Mouse (Mus musculus) CH12.LX (cell line): ENCODE measurements around the gene Dand5. TPM values are rescaled to one million over a fixed set of nuclear protein-coding genes. Genes with fewer than 3 reads are reported as not detected.

Source experiments
- DNase-seq: peaks from one replicate; pipeline ENCODE4 v3.0.0-alpha.2; 2013; ENCODE audit errors: extremely low read depth
- H3K27ac ChIP-seq: 2 replicates; pipeline ENCODE4 v1.5.1; 2012; ENCODE audit warnings: low read depth, mild to moderate bottlenecking, control low read depth, moderate library complexity; ENCODE audit not compliant: insufficient read depth
- H3K27me3 ChIP-seq: replicated peaks from 2 replicates; pipeline ENCODE3; 2012; ENCODE audit warnings: inconsistent platforms
- H3K36me3 ChIP-seq, 2 experiments: replicated peaks in 1 of 2; 2 replicates each; pipeline versions ENCODE3 to v1.6.1; 2012; ENCODE audit warnings: inconsistent platforms in 1 of 2, low read length in 1 of 2, mild to moderate bottlenecking in 1 of 2, mixed read lengths in 1 of 2, moderate library complexity in 1 of 2; ENCODE audit not compliant: control insufficient read depth in 1 of 2, insufficient read depth in 1 of 2
- H3K4me1 ChIP-seq, 2 experiments: 2 replicates each; pipeline ENCODE4 v1.6.1; 2012; ENCODE audit warnings: inconsistent platforms in 1 of 2, moderate library complexity in 1 of 2; ENCODE audit not compliant: insufficient read depth in 2 of 2, control insufficient read depth in 1 of 2
- H3K4me2 ChIP-seq: 2 replicates; pipeline ENCODE4 v1.6.1; 2012; ENCODE audit warnings: low read depth, mild to moderate bottlenecking, control low read depth; ENCODE audit not compliant: poor library complexity, insufficient read depth, severe bottlenecking
- H3K4me3 ChIP-seq, 3 experiments: fragments of 150-350 bp in 1 of 3; sonication (generic) in 1 of 3; replicated peaks in 1 of 3; 2 replicates each; pipeline versions ENCODE3 to v1.5.1; 2011 to 2012; ENCODE audit warnings: low read depth in 2 of 3, low read length in 2 of 3, mild to moderate bottlenecking in 2 of 3, moderate library complexity in 2 of 3, control low read depth in 1 of 3, improper control_type of control experiment in 1 of 3, inconsistent platforms in 1 of 3, mixed read lengths in 1 of 3; ENCODE audit not compliant: poor library complexity in 1 of 3
- H3K79me2 ChIP-seq: replicated peaks from 2 replicates; pipeline ENCODE4 v1.6.1; 2012; ENCODE audit warnings: mild to moderate bottlenecking, moderate library complexity; ENCODE audit not compliant: control insufficient read depth, poor library complexity, insufficient read depth, severe bottlenecking; ENCODE audit errors: extremely low read depth
- H3K9ac ChIP-seq: 2 replicates; pipeline ENCODE4 v1.6.1; 2012; ENCODE audit warnings: low read depth, mild to moderate bottlenecking, control low read depth, moderate library complexity; ENCODE audit not compliant: insufficient read depth
- H3K9me3 ChIP-seq: replicated peaks from 2 replicates; pipeline ENCODE3; 2012; ENCODE audit warnings: low read length, inconsistent platforms, mixed read lengths
- BHLHE40 ChIP-seq: IDR thresholded peaks from 2 replicates; pipeline ENCODE4 v1.6.1; 2011; ENCODE audit warnings: mild to moderate bottlenecking, low read depth, low read length, improper control_type of control experiment
- CHD1 ChIP-seq: IDR thresholded peaks from 2 replicates; pipeline ENCODE4 v1.6.1; 2012; ENCODE audit warnings: low read depth, low read length, improper control_type of control experiment, inconsistent platforms
- CHD2 ChIP-seq: IDR thresholded peaks from 2 replicates; pipeline ENCODE4 v1.6.1; 2011; ENCODE audit warnings: low read length, improper control_type of control experiment
- CTCF ChIP-seq, 2 experiments: IDR thresholded peaks in 1 of 2; conservative IDR thresholded peaks in 1 of 2; 2 replicates each; pipeline ENCODE4 v1.5.1; 2011 to 2012; ENCODE audit warnings: low read depth in 2 of 2, low read length in 2 of 2, improper control_type of control experiment in 1 of 2, inconsistent platforms in 1 of 2, mild to moderate bottlenecking in 1 of 2, moderate library complexity in 1 of 2
- ETS1 ChIP-seq: conservative IDR thresholded peaks from 2 replicates; pipeline ENCODE4 v1.6.1; 2012; ENCODE audit warnings: low read depth, mild to moderate bottlenecking, inconsistent platforms, low read length, improper control_type of control experiment, moderate library complexity
- IRF4 ChIP-seq: IDR thresholded peaks from 2 replicates; pipeline ENCODE4 v1.6.1; 2014; ENCODE audit warnings: low read depth, mild to moderate bottlenecking, inconsistent platforms, low read length, improper control_type of control experiment
- JUND ChIP-seq: conservative IDR thresholded peaks from 2 replicates; pipeline ENCODE4 v1.6.1; 2011; ENCODE audit warnings: low read depth, low read length, improper control_type of control experiment
- KAT2A ChIP-seq: IDR thresholded peaks from 2 replicates; pipeline ENCODE4 v1.6.1; 2012; ENCODE audit warnings: low read length, improper control_type of control experiment, inconsistent platforms; ENCODE audit not compliant: insufficient replicate concordance
- MAFK ChIP-seq: IDR thresholded peaks from 2 replicates; pipeline ENCODE4 v1.6.1; 2011; ENCODE audit warnings: low read length, improper control_type of control experiment; ENCODE audit not compliant: insufficient replicate concordance
- MEF2A ChIP-seq: IDR thresholded peaks from 2 replicates; pipeline ENCODE4 v1.6.1; 2014; ENCODE audit warnings: low read depth, mild to moderate bottlenecking, inconsistent platforms, low read length, improper control_type of control experiment, borderline replicate concordance
- MYC ChIP-seq: IDR thresholded peaks from 2 replicates; pipeline ENCODE4 v1.6.1; 2011; ENCODE audit warnings: low read depth, mild to moderate bottlenecking, improper control_type of control experiment, low read length
- NELFE ChIP-seq: IDR thresholded peaks from 2 replicates; pipeline ENCODE4 v1.6.1; 2011; ENCODE audit warnings: low read depth, low read length, improper control_type of control experiment
- NRF1 ChIP-seq: IDR thresholded peaks from 2 replicates; pipeline ENCODE4 v1.6.1; 2014; ENCODE audit warnings: low read depth, mild to moderate bottlenecking, inconsistent platforms, low read length, improper control_type of control experiment, moderate library complexity
- POLR2A ChIP-seq: IDR thresholded peaks from 2 replicates; pipeline ENCODE4 v1.6.1; 2011; ENCODE audit warnings: low read depth, mild to moderate bottlenecking, improper control_type of control experiment, low read length
- POLR2AphosphoS2 ChIP-seq: IDR thresholded peaks from 2 replicates; pipeline ENCODE4 v1.6.1; 2011; ENCODE audit warnings: low read depth, low read length, improper control_type of control experiment
- RAD21 ChIP-seq: IDR thresholded peaks from 2 replicates; pipeline ENCODE4 v1.6.1; 2011; ENCODE audit warnings: low read depth, mild to moderate bottlenecking, low read length, improper control_type of control experiment, moderate library complexity
- TBP ChIP-seq: conservative IDR thresholded peaks from 2 replicates; pipeline ENCODE4 v1.6.1; 2011; ENCODE audit warnings: low read depth, low read length, improper control_type of control experiment
- TCF12 ChIP-seq: IDR thresholded peaks from 2 replicates; pipeline ENCODE4 v1.6.1; 2014; ENCODE audit warnings: low read depth, mild to moderate bottlenecking, inconsistent platforms, low read length, improper control_type of control experiment
- UBTF ChIP-seq: IDR thresholded peaks from 2 replicates; pipeline ENCODE4 v1.6.1; 2012; ENCODE audit warnings: low read depth, mild to moderate bottlenecking, inconsistent platforms, low read length, improper control_type of control experiment, moderate library complexity
- USF2 ChIP-seq: conservative IDR thresholded peaks from 2 replicates; pipeline ENCODE4 v1.6.1; 2011; ENCODE audit warnings: low read depth, low read length, improper control_type of control experiment
- ZKSCAN1 ChIP-seq: IDR thresholded peaks from 2 replicates; pipeline ENCODE4 v1.6.1; 2012; ENCODE audit warnings: low read depth, inconsistent platforms, low read length, improper control_type of control experiment, borderline replicate concordance
- ZMIZ1 ChIP-seq: IDR thresholded peaks from 2 replicates; pipeline ENCODE4 v1.6.1; 2012; ENCODE audit warnings: low read depth, mild to moderate bottlenecking, inconsistent platforms, low read length, improper control_type of control experiment
- dilution Hi-C: fragments of 300-500 bp; cut with MboI; formaldehyde crosslinking; loops from 2 replicates; pipeline ENCODE4 v1.14.3; 2020; ENCODE audit warnings: low sequenced_read_pairs; ENCODE audit not compliant: extremely low pct_unique_long_range_greater_than_20kb, extremely low pct_ligation_motif_present
- in situ Hi-C: fragments of 300-500 bp; cut with MboI; formaldehyde crosslinking; loops from 3 replicates; pipeline ENCODE4 v1.14.3; 2019; ENCODE audit warnings: low sequenced_read_pairs, low pct_ligation_motif_present, low pct_unique_long_range_greater_than_20kb, mixed read lengths
- polyA plus RNA-seq: library from polyadenylated mRNA; unstranded; fragments of >175 nt; gene quantifications from 2 replicates; pipeline ENCODE4 v1.2.1, GENCODE M21; 2012; ENCODE audit warnings: low read depth; ENCODE audit not compliant: insufficient read length
- total RNA-seq, 2 experiments: library from RNA; depleted of rRNA; stranded (reverse); fragments of 300-350 nt in 1 of 2; fragments of >200 nt in 1 of 2; gene quantifications; 2 replicates each; pipeline ENCODE4 v1.2.3; 2012 to 2014

Gene Dand5
- total and polyA plus RNA-seq, 3 experiments: 1.4 to 1.7 (median 1.5) TPM

DNA sequence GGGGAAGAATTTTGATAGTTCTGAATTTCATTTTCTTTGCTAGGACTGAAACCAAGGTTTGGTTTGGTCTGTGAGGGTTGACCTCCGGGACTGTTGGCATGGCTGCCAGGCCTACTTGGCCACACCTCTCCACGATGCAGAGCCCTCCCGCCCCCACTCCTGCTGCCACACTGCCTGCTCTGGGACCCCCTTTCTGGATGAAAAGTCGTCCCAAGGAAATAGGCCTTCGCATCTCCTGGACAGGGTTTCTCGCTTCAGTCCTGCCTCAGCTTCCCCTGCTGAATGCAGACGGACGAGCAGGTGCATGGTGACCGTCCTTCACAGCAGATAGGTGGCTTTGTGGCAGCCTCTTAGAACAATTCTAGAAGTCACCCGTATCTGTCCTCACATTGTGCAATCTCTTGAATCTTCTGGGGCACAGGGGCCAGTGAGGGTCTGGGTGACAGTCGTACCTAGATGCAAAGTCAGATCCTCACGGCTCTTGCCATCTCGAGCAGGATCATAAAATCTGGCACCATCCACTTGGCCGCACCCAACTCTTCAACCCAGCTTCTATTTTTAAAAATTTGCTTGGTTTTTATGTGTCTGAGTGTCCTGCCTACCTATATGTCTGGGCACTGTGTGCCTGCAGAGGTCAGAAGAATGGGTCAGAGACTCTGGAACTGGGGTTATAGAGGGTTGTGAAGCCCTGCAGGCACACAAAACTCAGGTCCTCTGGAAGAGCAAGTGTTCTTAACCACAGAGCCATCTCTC is 54.1 kb downstream of the Dand5 start:
- Histone ChIP-seq H3K4me3 (no peak overlapping the region), H3K9me3 (no peaks in the 10 kb centered on the region), H3K4me2 (no peak overlapping the region), H3K4me1 (no peaks in the 10 kb centered on the region), H3K27me3 (peaks cover 85% of the 10 kb centered on the region), H3K36me3 (no peaks in the 10 kb centered on the region), H3K27ac (no peak overlapping the region), H3K79me2 (no peaks in the 10 kb centered on the region), H3K9ac (no peak overlapping the region)
- dilution Hi-C loops: no loop called here
- no peak for DNase-seq
- in situ Hi-C loops: no loop called here
- TF ChIP-seq CTCF (conservative IDR thresholded peaks at IDR 0.05 in 1 of 2, IDR thresholded peaks at IDR 0.05 in 1 of 2; ENCODE audit: low read depth in 2 of 2, low read length in 2 of 2): no peak
- no peak for TF ChIP-seq USF2
- no peak for TF ChIP-seq IRF4
- TF ChIP-seq KAT2A: no peak
- TF ChIP-seq TBP: no peak
- no peak for TF ChIP-seq MEF2A
- TF ChIP-seq NELFE: no peak
- TF ChIP-seq UBTF: no peak
- no peak for TF ChIP-seq TCF12
- TF ChIP-seq MYC: no peak
- TF ChIP-seq ZKSCAN1: no peak
- TF ChIP-seq POLR2A: no peak
- TF ChIP-seq ETS1: no peak
- TF ChIP-seq ZMIZ1: no peak

DNA sequence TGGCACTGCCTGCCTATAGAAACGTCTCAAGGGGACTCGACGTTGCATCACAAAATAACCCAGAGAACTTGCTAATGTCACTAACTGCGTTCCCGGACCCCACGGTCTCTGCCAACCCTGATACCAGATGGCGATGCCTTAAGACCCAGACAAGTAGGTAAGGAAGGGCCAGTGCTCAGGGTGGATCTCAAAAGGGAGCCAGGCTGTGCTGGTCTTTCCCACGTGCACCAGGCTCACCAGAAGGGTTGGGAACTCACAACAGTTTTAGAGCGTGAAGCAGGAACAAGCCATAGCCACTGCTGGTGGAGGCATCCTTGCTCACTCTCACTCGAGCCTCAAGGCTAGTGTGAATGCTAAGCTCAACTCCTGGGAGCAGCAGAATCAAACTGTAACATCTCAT is 55.4 kb downstream of the Dand5 start:
- H3K9ac ChIP-seq: no peak overlapping the region
- dilution Hi-C loops (no loop called here), in situ Hi-C loops (no loop called here)
- TF ChIP-seq BHLHE40 (no peak), IRF4 (no peak), CHD1 (no peak), CHD2 (no peak), USF2 (no peak), MEF2A (no peak), MAFK (no peak), UBTF (no peak), NRF1 (no peak), KAT2A (no peak), RAD21 (no peak), ETS1 (no peak), JUND (no peak), POLR2AphosphoS2 (no peak)
- H3K9me3 ChIP-seq: no peaks in the 10 kb centered on the region
- no peaks in the 10 kb centered on the region for H3K79me2 ChIP-seq
- H3K27me3 ChIP-seq: peaks cover 84% of the 10 kb centered on the region
- H3K4me2 ChIP-seq: no peak overlapping the region
- no peaks in the 10 kb centered on the region for H3K4me1 ChIP-seq
- H3K27ac ChIP-seq: no peak overlapping the region
- no peak for DNase-seq
- H3K4me3 ChIP-seq: no peak overlapping the region
- no peaks in the 10 kb centered on the region for H3K36me3 ChIP-seq
